Mouse (Mus musculus) thymus, postnatal 10 days (tissue): Measurements from ENCODE around the gene Pdss2.

Experiments
- DNase-seq, 2 experiments: peaks; one replicate each; pipeline ENCODE4 v3.0.0; 2021; ENCODE audit warnings: low spot score in 2 of 2

Pdss2 gene

GRCm38 (mm10) chr10:43480227-43480849 is 259.1 kb downstream of the Pdss2 start:
- no peak for DNase-seq

DNA sequence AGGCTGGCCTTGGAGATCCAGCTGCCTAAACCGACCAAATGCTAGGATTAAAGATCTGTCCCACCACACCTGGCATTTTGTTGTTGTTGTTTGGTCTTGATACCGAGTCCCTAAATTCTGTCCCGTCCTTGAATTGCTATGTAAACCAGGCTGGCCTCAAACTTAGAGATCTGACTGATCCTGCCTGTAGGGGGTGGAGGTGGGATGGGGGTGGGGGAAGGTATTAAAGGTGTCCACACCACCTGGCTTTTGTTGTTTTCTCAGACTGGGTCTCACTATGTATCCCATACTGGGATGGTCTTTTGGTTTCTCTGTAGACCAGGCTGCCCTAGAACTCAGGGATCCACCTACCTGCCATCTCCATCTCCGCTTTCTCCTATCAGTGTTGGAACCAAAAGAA is 259.9 kb downstream of the Pdss2 start:
- DNase-seq, result no peak

DNA sequence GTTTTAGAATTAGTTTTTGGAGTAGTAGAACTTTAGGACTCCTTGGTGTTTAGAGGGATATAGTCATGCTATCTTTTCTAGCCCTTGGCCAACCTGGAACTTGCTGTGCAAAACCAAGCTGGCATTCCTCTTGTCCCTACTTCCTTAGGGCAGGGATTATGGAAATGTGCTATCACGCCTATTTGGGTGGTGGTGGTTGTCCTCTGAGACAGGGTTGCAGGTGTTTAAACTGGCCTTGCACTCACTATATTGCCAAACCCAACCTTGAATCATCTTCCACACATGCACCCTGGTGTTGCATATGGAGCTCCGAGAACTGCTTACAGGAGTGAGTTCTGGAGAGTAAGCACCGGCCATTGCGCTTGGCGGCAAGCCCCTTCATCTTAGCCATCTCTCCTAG is 260.7 kb downstream of the Pdss2 start:
- no peak for DNase-seq

DNA sequence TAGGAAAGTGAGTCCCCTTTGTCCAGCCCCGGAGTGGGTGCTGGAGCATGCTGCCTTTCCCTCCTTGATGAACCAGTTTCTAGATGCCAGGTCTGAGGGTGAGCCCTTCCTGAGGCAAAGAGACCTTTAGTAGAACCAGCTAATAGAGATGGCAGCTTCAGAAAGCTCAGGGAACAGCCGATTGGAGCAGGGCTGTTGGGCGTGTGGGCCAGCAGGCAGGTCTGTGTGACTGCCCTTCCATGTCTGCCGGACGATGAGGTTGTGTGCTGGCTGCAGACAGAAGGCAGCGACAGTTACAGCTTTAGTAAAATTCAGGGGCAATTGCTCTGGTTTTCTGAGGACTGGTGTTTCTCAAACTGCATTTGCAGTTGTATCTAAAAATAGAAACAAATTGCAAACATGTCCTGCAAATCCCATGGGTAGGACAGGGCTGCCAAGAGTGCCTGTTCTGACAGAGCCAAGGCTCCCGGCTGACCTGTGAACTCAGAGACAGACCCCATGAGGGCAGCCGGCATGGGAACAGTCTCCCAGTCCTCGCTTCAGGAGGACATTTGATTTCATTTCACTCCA is 262.2 kb downstream of the Pdss2 start:
- no peak for DNase-seq

DNA sequence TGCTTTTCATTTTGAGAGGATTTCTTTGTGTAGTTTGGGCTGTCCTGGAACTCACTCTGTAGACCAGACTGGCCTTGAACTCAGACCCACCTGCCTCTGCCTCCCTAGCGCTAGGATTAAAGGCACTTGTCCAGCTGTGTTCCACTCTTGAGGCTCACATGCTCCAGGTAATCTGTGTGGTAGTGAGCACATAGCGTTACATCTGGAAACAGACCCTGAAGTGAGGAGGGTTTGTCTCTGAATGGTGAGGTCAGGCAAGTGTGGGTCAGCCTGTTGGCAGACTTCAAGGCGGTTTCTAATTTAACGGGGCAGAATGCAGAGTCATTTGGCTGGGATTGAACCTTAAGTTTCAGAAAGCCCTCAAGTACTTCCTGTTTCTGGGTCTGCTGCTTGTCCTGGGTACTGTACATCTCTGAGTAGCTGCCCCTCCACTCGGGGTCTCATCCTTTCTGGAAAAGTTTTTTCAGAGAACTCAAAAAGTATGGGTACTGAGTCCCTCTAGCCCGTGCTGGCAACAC is 264.5 kb downstream of the Pdss2 start:
- no peak for DNase-seq

GRCm38 (mm10) chr10:43487441-43488010 is 266.2 kb downstream of the Pdss2 start:
- no peak for DNase-seq

- no peak for DNase-seq
Observed at GRCm38 (mm10) chr10:43488258-43488657, 267.0 kb downstream of the Pdss2 start.

DNA sequence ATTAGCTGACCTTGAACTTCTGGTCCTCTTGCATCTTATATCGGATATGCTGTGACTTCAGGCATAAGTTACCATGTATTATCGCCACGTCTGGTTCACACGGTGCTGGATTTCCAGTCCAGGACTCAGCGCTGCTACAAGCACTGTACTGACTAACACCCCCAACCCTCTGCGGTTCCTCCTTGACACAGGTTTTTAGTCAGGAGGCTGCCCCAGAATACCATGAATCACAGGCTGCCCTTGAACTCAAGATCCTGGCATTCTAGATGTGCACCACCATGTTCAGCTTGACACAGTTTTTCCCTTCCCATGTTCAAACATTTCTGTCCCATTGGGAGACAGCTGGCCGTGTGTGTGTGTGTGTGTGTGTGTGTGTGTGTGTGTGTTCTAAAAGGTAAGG is 267.9 kb downstream of the Pdss2 start:
- no peak for DNase-seq

DNA sequence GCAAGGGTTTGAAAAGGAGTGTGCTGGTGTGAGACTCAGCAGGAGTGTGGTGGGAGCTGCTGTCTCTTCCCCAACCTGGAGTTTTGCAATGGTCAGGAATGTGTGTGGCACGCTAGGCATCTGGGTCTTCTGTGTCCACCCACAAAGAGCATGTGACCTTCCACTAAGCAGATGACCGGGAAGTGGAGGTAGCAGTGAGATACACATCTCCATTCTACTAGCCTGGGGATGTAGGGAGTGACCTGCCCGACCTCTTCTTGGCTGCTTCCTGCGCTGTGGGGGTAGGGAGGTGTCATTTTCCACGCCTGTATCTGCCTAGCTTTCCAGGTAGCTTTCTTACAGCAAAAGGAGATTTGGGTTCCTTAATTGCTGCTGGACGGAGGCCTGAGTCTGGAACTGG is 268.3 kb downstream of the Pdss2 start:
- no peak for DNase-seq

GRCm38 (mm10) chr10:43490034-43490433 is 268.7 kb downstream of the Pdss2 start:
- no peak for DNase-seq

DNA sequence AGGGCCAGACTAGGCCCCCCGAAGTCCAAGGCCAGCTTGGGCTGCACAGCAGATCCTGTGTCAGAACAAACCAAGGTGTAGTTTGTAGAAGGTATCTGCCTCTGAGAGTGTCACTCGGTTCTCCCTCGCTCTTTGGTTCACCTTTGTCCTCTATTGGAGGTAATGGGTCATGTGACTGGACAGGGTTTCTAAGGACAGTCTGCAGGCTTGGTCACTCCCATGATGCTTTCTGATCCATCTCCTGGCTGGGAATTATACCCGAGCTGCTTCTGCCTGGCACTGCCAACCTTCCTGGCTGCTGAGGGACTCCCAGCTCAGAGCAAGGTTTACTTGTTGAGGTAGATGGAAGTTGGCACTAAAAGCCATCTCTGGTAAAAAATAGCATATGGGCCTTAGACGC is 269.6 kb downstream of the Pdss2 start:
- DNase-seq, result no peak

GRCm38 (mm10) chr10:43502599-43502998 is 281.3 kb downstream of the Pdss2 start:
- no peak for DNase-seq

DNA sequence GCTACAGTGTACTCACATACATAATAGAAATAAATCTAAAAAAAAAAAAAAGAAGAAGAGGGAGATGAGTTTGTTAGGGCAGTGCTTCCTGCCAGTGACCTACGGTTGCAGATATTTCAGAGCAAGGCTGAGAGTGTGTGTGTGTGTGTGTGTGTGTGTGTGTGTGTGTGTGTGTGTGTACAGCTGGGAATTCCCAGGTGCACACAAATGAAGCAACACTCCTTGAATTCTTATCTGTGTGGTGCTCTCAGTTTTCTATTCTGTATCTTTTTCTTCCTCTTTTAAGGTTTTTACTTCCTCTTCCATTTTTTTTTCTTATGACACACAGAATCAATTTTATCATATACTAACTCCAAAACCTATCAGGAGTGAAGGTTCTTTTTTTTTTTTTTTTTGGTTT is 283.0 kb downstream of the Pdss2 start:
- DNase-seq, result no peak

- DNase-seq, result no peak
Observed at GRCm38 (mm10) chr10:43507051-43507450, 285.8 kb downstream of the Pdss2 start.

DNA sequence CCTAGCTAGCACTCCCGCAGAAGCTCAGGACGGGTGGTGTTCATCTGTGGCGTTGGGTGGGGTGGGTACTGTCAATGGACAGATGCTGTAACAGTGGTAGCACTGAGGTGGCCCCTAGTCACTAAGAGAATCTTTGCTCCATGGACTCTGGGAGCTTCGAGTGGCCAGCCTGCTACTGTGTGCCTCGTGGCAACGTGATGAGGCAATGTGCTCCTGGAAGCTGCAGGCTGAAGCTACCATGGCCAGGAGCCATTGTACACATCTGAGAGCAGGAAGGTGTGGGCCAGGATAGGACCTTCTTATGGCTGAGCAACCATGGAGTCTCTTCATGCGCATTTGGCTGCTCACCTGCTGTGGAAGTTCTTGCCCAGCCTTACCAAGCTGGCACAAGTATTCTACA is 287.9 kb downstream of the Pdss2 start:
- DNase-seq, result no peak

GRCm38 (mm10) chr10:43512976-43513375 is 291.7 kb downstream of the Pdss2 start:
- no peak for DNase-seq
